Mouse (Mus musculus): Measurements from ENCODE around the gene Bmyc.
A peak's percentile ranks its signal among the peaks of the same experiment; 100 is the strongest.
"Not testable (repeated sequence)": the region's sequence is repeated elsewhere in the genome, so short reads cannot be mapped to it uniquely, and the experiment has no call there.

Bmyc gene

DNA sequence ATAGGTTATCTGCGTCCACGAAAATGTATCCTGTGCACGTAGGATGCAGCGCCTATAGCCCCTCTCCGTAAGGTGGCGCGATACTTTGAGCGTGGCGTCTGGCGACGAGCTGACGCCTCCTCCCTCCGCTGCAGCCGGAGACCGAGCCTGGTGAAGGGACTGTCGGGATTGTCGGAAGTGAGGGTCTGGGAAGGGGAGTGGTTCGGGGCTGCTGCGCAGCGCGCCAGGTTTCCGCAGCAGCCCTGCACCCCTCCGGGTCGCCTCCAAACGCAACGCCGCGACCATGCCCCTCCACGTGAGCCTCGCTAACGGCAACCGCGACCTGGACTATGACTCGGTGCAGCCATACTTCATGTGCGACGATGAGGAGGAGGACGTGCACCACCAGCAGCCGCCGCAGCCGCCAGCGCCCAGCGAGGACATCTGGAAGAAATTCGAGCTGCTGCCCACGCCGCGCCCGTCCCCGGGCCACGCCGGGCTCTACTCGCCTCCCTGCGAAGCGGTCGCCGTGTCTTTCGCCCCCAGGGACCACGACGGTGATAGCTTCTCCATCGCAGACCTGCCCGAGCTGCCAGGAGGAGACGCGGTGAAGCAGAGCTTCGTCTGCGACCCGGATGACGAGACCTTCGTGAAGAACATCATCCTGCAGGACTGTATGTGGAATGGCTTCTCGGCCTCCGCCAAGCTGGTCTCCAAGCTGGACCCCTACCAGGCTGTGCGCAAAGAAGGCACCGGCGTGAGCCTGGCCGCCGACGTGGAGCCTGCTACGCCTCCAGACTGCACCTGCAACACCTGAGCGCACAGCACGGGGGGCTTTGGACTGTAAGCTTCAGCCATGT is at the start of gene Bmyc:
Bmyc (plus strand) TSS at position 97 of the 839 bp plus-strand sequence.
- peak; percentile 85 for DNase-seq (ENCODE audit: low read depth)

DNA sequence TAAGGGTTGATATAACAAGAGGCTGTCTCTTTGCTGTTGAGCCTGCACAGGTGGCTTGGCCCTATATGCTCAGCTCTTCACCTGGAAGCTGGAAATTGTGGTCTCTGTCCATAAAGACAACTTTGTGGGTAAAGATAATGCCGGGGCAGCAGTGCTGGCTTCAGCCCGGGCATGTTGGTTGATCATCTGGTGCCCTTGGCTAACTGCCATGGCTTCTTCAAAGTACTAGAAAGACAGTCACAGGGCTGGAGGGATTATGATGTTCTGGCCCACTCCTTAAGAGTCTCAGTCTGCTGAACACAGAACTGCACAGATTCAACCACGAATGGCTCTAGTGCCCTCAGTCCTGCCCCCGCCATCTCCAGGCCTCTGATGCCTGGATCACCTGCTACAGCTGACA is 49.3 kb upstream of the Bmyc start:
- no peak for DNase-seq (ENCODE audit: low read depth)

DNA sequence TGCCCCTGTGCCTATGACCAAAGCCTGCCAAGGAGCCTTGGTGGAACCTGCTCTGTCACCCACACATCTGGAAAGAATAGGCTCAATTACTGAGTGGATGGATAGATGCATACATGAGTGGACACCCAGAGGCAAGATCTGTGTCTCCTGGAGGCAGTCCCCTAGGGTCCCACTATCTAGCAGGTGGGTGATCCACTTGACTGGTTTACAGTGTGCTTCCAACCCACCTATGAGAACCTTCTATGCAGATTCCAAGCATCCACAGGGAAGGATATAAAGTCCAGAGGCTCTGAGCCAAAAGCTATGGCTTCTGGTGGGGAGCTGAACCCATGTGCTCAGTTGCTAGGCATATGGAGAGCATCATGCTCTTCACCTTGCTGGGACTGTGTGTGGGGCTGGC is 48.9 kb upstream of the Bmyc start, which contains the start of gene Lcn5:
Lcn5 (plus strand) TSS at position 301 of the 400 bp plus-strand sequence.
- DNase-seq (ENCODE audit: low read depth), result no peak

DNA sequence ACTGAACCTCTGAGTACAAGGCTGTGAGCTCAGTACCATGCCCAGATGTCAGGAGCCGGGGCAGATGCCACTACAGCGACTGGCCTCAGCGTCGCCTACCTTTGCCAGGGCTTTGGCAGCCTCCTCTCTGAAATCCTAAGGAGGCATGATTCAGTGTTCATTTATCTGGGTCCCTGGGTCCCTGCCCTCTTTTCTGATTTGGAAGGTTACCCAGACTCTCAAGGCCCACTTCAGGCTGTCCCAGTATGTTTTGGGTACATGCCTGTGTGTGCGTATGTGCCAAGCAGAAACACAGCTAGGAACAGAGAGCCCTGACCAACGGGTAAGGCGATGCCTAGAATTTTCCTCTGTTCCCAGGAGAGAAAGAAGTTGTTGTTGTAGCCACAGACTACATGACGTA is 46.3 kb upstream of the Bmyc start:
- no peak for DNase-seq (ENCODE audit: low read depth)

DNA sequence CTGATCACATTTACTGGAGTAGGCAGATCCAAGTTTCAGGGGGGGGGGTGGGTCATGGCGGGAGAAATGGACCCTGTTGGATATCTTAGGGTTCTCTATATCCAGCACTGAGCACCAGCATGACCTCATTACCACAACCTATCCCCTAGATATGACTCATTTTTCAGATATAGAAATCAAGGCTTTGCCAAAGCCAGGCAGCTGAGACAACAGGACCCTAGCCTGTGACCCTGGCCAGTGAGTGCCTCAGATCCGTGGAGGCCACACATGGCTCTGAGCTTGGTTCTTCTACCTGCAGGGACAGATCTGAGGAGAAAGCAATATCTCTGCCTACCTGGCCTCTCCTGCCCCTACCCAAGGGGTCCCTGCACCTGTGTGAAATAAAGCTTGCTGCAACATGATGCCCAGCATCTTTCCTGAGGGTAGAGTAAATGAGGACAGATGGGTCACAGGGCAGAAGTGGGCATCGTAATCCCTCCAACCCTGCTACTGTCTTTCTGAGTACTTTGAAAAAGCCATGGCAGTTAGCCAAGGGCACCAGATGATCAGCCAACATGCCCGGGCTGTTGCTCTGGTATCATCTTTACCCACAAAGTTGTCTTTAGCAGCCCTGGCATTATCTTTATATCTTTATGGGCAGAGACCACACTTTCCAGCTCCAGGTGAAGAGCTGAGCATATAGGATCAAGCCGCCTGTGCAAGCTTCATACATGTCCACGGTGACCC is 45.1 kb upstream of the Bmyc start:
- no peak for DNase-seq (ENCODE audit: low read depth)

DNA sequence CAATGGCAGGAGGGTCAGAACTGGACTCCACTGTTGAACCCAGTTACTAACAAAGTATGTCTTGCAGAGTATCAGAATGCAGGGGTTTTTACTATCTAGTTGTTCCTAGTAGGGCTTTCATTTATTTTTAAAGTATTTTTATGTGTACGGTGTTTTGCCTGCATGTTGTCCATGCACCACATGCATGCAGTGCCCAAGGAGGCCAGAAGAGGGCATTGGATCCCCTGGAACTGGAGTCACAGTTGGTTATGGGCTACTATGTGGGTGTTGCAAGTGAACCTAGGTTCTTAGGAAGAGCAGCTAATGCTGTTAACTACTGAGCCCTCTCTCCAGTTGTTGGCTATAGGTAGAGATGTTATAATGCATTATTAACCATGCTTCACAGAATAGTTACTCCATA is 43.0 kb upstream of the Bmyc start:
- DNase-seq (ENCODE audit: low read depth), result peak; percentile 68

DNA sequence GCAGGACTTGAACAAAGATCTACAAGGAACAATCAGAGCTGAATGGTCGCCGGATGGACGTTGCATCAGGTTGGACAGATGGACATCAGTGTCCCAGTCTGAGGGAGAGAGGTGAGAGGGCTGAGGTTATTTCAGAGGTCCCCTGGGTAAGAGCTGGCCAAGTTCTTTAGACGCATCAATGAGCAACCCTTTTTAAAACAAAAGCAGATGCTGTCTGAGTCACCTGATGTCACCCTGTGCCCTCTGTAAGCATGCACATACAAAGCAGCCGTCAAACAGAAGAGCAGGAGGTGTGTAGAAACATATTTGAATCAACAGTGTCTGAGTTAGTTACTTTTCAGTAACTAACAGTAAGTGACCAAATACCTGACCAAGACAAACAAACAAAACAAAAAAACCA is 42.4 kb upstream of the Bmyc start:
- DNase-seq (ENCODE audit: low read depth), result no peak

DNA sequence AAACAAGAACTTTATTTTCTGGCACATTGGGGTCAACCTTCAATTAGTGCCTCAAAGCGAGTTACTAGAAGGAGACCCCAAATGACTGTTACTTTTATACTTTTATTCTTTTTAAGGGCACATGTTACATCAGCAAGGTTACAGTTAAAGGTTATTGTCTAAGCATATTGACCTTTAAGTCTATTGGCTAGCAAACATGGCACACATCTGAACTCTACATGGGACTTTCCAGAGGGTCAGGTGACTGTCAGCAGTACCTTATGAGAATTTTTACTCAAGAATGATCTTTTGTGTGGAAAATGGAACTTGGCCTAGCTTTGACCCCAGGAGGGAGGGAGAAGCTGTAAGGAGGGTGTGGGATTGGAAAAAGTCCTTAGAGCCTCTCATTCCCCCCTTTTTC is 40.0 kb upstream of the Bmyc start:
- DNase-seq (ENCODE audit: low read depth), result peak; percentile 53

DNA sequence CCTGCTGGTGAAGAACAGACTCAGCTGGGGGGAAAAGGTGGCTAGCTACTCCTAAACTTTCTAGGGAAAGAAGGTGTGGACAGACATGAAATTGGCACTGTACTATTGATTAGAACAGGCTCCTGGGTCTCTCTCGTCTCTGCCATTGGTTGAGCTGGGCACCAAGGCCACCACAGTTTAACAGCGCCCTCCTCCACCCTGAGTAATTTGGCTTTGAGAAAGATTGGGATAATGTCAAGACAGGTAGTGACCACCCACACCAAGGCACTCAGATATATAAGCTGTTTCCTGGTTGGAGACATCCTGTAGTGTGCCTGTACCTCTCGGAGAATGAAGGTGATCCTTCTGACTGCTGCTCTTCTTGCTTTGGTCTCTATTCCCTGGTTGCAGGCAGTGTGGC is 30.1 kb upstream of the Bmyc start, which contains the start of gene Lcn6:
Lcn6 (plus strand) TSS at position 301 of the 400 bp plus-strand sequence.
- DNase-seq (ENCODE audit: low read depth), result no peak

DNA sequence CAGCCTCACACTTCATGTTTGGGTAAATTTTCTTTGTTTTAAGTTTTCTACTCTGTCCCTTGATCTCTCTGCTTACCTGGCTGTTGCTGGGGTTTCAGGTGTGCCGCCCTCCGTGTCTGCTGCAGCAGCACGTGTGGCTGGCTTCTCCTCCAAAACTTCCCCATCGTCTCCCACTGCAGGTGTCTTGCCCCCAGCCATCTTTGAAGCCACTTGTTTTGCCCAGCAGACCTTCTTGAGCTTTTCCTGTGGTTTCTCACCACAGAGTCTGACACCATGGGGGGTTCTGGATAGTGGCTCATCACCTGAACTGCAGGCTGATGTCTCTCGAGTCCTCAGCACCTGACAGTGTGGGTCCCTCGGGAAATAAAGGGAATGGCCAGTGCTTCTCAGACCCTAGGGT is 27.0 kb upstream of the Bmyc start:
- no peak for DNase-seq (ENCODE audit: low read depth)

DNA sequence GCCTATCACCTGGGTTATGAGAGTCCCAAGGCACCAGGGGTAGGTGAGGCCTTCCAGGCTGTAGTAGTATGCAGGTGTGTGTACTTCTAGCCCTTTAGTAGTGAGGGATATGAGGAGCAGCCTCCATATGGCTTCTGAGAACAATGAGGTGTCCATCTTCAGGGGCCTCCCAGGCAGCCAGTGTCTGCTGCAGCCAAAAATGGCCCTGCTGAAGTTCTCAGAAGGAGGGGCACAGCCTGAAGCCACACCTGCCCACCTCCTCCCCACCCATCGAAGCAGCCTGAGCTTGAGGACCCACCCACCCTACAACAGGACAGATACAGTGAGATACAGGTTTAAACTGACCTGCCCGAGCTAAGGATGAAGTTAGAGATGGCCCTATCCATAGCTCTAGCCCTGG is 24.1 kb upstream of the Bmyc start, which contains the start of gene Lcn10:
Lcn10 (plus strand) TSS at position 301 of the 400 bp plus-strand sequence.
- no peak for DNase-seq (ENCODE audit: low read depth)

DNA sequence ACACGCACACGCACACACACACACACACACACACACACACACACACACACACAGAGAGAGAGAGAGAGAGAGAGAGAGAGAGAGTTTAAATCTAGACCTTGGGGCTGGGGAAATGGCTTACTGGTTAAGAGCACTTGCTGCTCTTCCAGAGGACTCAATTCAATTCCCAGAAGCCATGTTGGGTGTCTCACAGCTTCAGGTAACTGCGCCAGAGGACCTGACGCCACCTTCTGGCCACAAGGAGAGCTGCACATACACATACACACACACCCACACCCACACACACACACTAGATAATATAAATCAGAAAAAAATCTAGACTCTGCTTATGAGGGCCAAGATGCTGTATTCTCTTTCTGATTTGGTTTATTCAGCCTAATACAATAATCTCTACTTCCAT is 19.6 kb upstream of the Bmyc start:
- no peak for DNase-seq (ENCODE audit: low read depth)

DNA sequence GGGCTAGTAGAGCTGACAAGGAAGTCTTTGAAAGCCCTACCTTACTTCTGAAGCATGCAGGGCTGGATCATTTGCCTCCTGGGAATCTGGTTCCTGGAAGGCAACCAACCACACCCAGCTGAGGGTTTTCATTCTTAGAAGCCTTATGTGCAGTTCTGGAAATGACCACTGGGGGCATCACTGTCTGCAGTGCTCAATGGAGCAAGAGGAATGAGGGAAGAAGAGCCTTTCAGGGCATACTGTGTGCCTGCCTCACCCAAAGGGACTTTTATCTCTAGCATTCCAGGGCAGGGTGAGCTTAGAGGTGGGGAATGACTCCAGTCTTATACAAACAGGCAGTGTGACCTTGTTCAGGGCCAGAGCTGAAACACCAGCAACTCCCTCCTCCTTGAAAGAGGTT is 11.9 kb upstream of the Bmyc start:
- peak; percentile 77 for DNase-seq (ENCODE audit: low read depth)

DNA sequence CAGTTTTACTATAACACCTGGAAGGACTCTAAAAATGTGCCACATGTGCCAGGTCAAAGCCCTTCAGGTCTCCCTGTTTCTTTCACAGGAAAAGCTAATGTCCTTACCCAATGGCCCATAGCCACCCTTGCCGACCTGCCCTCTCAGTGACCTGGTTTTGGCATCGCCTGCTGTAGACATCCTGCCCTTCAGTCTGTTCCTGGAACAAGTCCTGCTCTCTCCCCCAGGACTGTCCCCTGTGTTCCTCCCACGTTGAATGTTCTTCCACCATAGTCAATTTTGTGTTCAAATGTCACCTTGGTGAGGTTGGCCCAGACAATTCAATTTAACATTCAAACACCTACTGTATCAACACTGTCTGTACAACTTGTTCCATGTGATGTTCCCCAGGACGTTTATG is 9.6 kb upstream of the Bmyc start:
- DNase-seq (ENCODE audit: low read depth), result no peak

DNA sequence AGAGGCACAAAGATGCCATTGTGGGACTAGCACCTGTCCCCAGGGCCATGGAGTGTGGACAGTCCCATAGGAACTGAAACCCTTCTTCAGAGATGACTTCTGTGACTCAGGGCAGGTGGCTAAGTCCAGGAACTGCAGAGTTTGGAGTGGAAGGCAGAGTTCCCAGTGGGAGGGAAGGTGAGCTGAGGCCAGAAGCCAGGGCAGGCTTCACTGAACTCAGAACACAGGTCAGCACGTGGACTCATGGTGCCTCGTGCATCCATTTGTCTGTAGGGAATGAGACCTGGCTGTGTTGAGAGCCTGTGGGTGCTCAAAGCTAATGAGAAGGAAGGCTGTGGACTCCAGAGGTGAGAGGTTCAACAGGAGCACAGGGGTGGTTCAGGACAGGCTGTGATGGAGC is 7.8 kb upstream of the Bmyc start:
- no peak for DNase-seq (ENCODE audit: low read depth)

DNA sequence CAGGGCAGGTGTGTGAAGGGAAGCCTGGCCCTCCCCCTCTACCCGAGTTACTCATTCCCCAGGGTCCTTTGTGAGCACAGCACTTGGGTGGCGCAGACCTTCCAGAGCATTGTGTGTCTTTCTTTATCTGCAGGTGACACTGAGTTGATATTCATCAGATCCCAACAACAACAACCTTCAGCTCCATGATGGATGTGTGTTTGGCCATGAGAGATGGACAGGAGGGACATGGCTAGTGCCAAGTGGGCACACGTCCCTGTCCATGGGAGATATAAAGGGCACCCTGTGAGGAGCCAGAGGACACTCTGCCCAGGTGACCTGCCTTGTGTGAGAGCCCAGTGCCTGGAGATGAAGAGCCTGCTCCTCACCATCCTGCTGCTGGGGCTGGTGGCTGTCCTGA is 6.8 kb upstream of the Bmyc start, which contains the start of gene Obp2a:
Obp2a (plus strand) TSS at position 301 of the 400 bp plus-strand sequence.
- not testable (repeated sequence) for DNase-seq (ENCODE audit: low read depth)

DNA sequence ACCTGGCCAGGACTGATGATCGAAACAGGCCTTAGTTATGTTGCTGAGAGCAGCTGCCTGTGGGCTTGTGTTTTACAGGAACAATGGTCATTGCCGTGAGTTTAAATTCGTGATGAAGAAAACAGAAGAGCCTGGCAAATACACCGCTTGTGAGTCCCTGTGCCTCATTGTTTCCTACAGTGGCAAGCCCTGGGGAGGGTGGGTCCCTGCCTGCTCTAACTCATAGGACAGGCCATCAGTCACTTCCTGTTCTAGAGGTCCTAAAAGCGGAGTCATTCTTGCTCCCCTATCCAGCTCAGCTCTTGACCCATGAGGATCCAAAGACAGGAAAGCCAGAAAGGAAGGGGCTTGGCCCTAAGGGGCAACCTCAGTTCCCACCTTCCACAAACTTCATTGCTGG is 5.5 kb upstream of the Bmyc start:
- no peak for DNase-seq (ENCODE audit: low read depth)

DNA sequence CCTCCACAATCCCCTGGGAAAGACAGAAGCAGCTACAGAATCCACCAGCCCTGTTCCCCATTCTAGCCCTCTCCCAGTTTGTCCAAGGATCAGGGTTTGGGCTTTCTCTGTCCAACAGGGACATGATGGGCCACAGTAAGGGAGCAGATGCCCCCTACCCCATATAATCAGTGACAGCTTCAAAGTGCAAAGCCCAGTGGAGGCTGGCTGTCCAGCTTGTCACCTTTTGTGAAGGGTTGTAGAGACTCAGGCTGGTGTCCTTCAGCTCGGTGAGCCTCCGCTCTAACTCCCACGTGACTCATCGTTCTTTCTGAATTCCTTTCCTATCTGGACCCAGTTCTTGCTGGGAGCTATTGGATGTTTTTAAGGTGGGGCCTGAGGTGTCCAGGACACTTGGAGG is 2.8 kb upstream of the Bmyc start:
- DNase-seq (ENCODE audit: low read depth), result no peak

DNA sequence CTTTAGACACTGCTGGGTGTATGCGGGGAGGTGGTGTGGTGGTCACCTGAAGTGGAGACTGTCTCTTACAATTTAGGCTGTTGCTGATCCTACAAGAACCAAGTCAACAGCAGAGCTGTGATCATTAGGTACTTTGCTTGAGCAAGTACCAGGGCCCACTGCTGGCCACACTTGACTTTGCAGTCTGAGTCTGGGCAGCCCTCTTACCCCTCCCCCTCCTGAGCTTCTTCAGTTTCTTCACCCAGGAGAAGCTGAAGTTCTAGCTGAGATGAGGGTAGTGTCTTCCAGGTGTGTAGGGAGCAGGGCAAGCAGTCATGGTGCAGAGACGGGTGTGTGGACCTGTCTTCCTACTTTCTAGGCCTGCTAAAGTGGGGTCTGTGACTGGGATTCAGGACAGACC is 1.6 kb downstream of the Bmyc start:
- peak; percentile 59 for DNase-seq (ENCODE audit: low read depth)

DNA sequence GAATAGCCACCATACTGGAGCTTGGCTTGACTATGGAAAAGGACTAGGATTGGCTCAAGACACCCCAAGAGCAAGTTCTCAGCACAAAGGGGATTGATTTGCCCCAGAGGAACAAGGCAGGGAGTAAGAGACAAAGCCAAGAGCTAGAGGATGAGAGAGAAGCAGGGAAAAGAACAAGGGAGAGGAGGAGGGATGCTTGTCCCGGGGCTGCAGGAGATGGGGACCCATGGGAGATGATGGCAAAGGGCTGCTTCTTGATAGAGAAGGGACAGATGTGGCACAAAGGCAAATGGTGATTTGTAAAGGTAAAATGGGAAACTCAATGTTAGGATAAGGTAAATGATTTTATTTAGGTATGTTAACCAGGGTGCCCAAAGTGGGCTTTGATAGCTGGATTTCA is 2.5 kb downstream of the Bmyc start:
- DNase-seq (ENCODE audit: low read depth), result not testable (repeated sequence)

DNA sequence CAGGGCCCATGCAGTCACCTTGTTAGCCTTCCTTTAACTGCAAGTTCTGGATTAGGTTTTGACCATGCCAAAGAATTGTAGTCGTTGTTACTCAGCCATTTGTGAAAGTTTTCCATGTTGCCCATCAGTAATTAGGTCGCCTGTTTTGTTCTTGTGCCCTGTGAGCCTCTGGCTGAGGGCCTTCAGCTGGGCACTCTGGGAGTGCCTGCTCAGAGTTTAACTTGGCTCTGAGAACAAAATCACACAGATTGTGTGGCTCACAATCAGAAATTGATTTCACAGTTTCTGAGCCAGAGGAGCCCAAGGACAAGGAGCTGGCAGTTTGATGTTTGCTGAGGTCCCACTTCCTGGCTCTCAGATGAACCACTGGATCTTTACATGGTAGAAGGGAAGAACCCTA is 3.3 kb downstream of the Bmyc start:
- DNase-seq (ENCODE audit: low read depth), result not testable (repeated sequence)

DNA sequence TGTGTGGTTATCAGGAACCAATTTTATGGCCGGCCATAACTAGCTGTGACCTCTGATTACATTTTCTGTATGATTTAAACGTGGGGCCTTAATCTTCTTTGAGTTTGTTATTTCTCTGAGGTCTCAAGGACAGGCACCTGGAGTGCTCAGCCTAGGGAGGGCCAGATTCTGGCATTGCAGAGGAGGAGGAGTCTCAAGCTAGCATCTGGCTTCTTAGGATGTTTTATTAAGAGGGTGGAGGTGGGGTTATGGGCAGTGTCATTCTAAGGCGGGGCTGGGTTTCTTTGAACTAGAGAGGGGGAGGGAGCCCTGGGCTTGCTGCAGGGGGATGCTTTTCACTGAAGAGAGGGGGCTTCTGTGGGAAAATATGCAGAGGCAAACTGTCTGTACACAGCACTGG is 5.1 kb downstream of the Bmyc start:
- not testable (repeated sequence) for DNase-seq (ENCODE audit: low read depth)

DNA sequence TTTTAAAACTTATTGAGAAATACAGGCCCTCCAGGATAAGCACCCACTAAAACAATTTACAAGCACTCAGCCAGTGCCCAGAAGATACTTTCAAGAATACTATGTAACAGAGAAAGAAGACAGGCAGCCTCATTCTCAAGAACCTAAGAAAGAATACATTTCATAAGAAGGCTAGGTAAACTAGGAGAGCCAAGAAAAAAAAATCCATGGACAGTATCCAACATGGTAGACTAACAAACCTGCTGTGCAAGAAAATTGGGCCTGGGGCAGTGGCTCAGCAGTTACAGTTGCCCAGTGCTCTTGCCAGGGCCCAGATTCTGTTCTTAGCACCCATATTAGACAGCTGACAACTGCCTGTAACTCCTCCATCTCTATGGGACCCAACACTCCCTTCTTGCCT is 10.7 kb downstream of the Bmyc start:
- no peak for DNase-seq (ENCODE audit: low read depth)

Measured in induced T-regulatory cell, adult 2 months (primary cell).